Mouse (Mus musculus): ENCODE data around the gene Ascc1. TPM values are rescaled to one million over a fixed set of nuclear protein-coding genes. Genes with fewer than 3 reads are reported as not detected.

The Ascc1 gene
- polyA plus RNA-seq, 1 experiment from 2014 or later: 21.6 TPM

- Histone ChIP-seq H3K4me3 (replicated peaks) (no peak overlapping the region), H3K9me3 (replicated peaks) (no peaks in the 10 kb centered on the region), H3K9ac (no peak overlapping the region), H3K27ac (no peak overlapping the region), H3K4me2 (no peak overlapping the region), H3K4me1 (replicated peaks) (peaks cover 28% of the 10 kb centered on the region), H3K27me3 (peaks cover 28% of the 10 kb centered on the region), H3K36me3 (no peaks in the 10 kb centered on the region)
- WGBS (ENCODE audit: insufficient replicate concordance): 60% methylated on average over 6 of the region's 6 CpGs
- DNase-seq (no peak), ATAC-seq (ENCODE audit: low read depth) (no peak)
Measured at GRCm38 (mm10) chr10:59967309-59967942, 35.2 kb upstream of the Ascc1 start.

GRCm38 (mm10) chr10:59969821-59970449 is 32.7 kb upstream of the Ascc1 start:
- H3K9me3 ChIP-seq (replicated peaks): no peaks in the 10 kb centered on the region
- H3K4me1 ChIP-seq (replicated peaks): peaks cover 43% of the 10 kb centered on the region
- DNase-seq (peak; percentile 60), ATAC-seq (ENCODE audit: low read depth) (peak; percentile 83)
- H3K9ac ChIP-seq: peak overlapping the region; percentile 48; the same call in 1 of the 2 replicates
- H3K27ac ChIP-seq: no peak overlapping the region
- peaks cover 28% of the 10 kb centered on the region for H3K27me3 ChIP-seq
- peak overlapping the region; percentile 59 for H3K4me2 ChIP-seq
- WGBS (ENCODE audit: insufficient replicate concordance): under 1% methylated on average over 25 of the region's 25 CpGs
- peak overlapping the region; percentile 45 for H3K4me3 ChIP-seq (replicated peaks)
- no peaks in the 10 kb centered on the region for H3K36me3 ChIP-seq

GRCm38 (mm10) chr10:59970450-59971062 is 32.0 kb upstream of the Ascc1 start:
- 0 out of 2 replicates have a peak overlapping the region, but pooled peaks have one; percentile 48 for H3K9ac ChIP-seq
- no peak overlapping the region for H3K27ac ChIP-seq
- peaks cover 28% of the 10 kb centered on the region for H3K27me3 ChIP-seq
- no peak for DNase-seq
- H3K36me3 ChIP-seq: no peaks in the 10 kb centered on the region
- H3K4me3 ChIP-seq (replicated peaks): peak overlapping the region; percentile 45
- H3K4me1 ChIP-seq (replicated peaks): peaks cover 45% of the 10 kb centered on the region
- ATAC-seq (ENCODE audit: low read depth): no peak
- H3K9me3 ChIP-seq (replicated peaks): no peaks in the 10 kb centered on the region
- peak overlapping the region; percentile 59 for H3K4me2 ChIP-seq
- 22% methylated on average over 6 of the region's 6 CpGs for WGBS (ENCODE audit: insufficient replicate concordance)

- no peak for ATAC-seq (ENCODE audit: low read depth)
- Histone ChIP-seq H3K4me3 (replicated peaks) (no peak overlapping the region), H3K36me3 (no peaks in the 10 kb centered on the region), H3K4me1 (replicated peaks) (peaks cover 43% of the 10 kb centered on the region), H3K4me2 (no peak overlapping the region), H3K27ac (no peak overlapping the region), H3K9me3 (replicated peaks) (no peaks in the 10 kb centered on the region), H3K27me3 (peaks cover 28% of the 10 kb centered on the region), H3K9ac (no peak overlapping the region)
- 81% methylated on average over 8 of the region's 8 CpGs for WGBS (ENCODE audit: insufficient replicate concordance)
- no peak for DNase-seq
Measured at GRCm38 (mm10) chr10:59971813-59972212, 30.8 kb upstream of the Ascc1 start.

GRCm38 (mm10) chr10:59972534-59972933 is 30.1 kb upstream of the Ascc1 start:
- peaks cover 26% of the 10 kb centered on the region for H3K27me3 ChIP-seq
- WGBS (ENCODE audit: insufficient replicate concordance): 69% methylated on average over 2 of the region's 2 CpGs
- DNase-seq (no peak), ATAC-seq (ENCODE audit: low read depth) (no peak)
- H3K27ac ChIP-seq: no peak overlapping the region
- H3K4me3 ChIP-seq (replicated peaks): no peak overlapping the region
- no peak overlapping the region for H3K9ac ChIP-seq
- H3K36me3 ChIP-seq: no peaks in the 10 kb centered on the region
- H3K4me2 ChIP-seq: no peak overlapping the region
- H3K9me3 ChIP-seq (replicated peaks): no peaks in the 10 kb centered on the region
- peaks cover 43% of the 10 kb centered on the region for H3K4me1 ChIP-seq (replicated peaks)

GRCm38 (mm10) chr10:59972999-59973398 is 29.6 kb upstream of the Ascc1 start:
- Histone ChIP-seq H3K9ac (no peak overlapping the region), H3K27me3 (peaks cover 25% of the 10 kb centered on the region), H3K4me1 (replicated peaks) (peaks cover 47% of the 10 kb centered on the region), H3K27ac (no peak overlapping the region), H3K9me3 (replicated peaks) (no peaks in the 10 kb centered on the region), H3K36me3 (no peaks in the 10 kb centered on the region), H3K4me3 (replicated peaks) (no peak overlapping the region), H3K4me2 (no peak overlapping the region)
- 72% methylated on average over 6 of the region's 6 CpGs for WGBS (ENCODE audit: insufficient replicate concordance)
- DNase-seq (no peak), ATAC-seq (ENCODE audit: low read depth) (no peak)

- Histone ChIP-seq H3K9me3 (replicated peaks) (no peaks in the 10 kb centered on the region), H3K27me3 (peaks cover 25% of the 10 kb centered on the region), H3K27ac (no peak overlapping the region), H3K36me3 (no peaks in the 10 kb centered on the region), H3K4me2 (no peak overlapping the region), H3K4me1 (replicated peaks) (peaks cover 51% of the 10 kb centered on the region), H3K4me3 (replicated peaks) (no peak overlapping the region), H3K9ac (no peak overlapping the region)
- 67% methylated on average over 4 of the region's 4 CpGs for WGBS (ENCODE audit: insufficient replicate concordance)
- no peak for DNase-seq
- ATAC-seq (ENCODE audit: low read depth): no peak
Measured at GRCm38 (mm10) chr10:59973400-59973799, 29.2 kb upstream of the Ascc1 start.

GRCm38 (mm10) chr10:59974191-59974664 is 28.4 kb upstream of the Ascc1 start:
- Histone ChIP-seq H3K4me3 (replicated peaks) (no peak overlapping the region), H3K9ac (no peak overlapping the region), H3K27me3 (peaks cover 25% of the 10 kb centered on the region), H3K4me1 (replicated peaks) (peaks cover 60% of the 10 kb centered on the region), H3K27ac (no peak overlapping the region), H3K36me3 (no peaks in the 10 kb centered on the region), H3K9me3 (replicated peaks) (no peaks in the 10 kb centered on the region), H3K4me2 (no peak overlapping the region)
- no peak for ATAC-seq (ENCODE audit: low read depth)
- WGBS (ENCODE audit: insufficient replicate concordance): 18% methylated on average over 6 of the region's 6 CpGs
- no peak for DNase-seq

- Histone ChIP-seq H3K27me3 (peaks cover 21% of the 10 kb centered on the region), H3K36me3 (no peaks in the 10 kb centered on the region), H3K27ac (peak overlapping the region; percentile 43), H3K4me3 (replicated peaks) (no peak overlapping the region), H3K9ac (no peak overlapping the region), H3K4me1 (replicated peaks) (peaks cover 58% of the 10 kb centered on the region), H3K9me3 (replicated peaks) (no peaks in the 10 kb centered on the region), H3K4me2 (no peak overlapping the region)
- DNase-seq (no peak), ATAC-seq (ENCODE audit: low read depth) (no peak)
- 33% methylated on average over 3 of the region's 3 CpGs for WGBS (ENCODE audit: insufficient replicate concordance)
Measured at GRCm38 (mm10) chr10:59974786-59975185, 27.8 kb upstream of the Ascc1 start.

- Histone ChIP-seq H3K36me3 (no peaks in the 10 kb centered on the region), H3K4me1 (replicated peaks) (peaks cover 62% of the 10 kb centered on the region), H3K4me3 (replicated peaks) (no peak overlapping the region), H3K27me3 (peaks cover under 1% of the 10 kb centered on the region; the same call in 1 of the 2 replicates), H3K9me3 (replicated peaks) (no peaks in the 10 kb centered on the region), H3K9ac (no peak overlapping the region), H3K27ac (no peak overlapping the region), H3K4me2 (no peak overlapping the region)
- DNase-seq (no peak), ATAC-seq (ENCODE audit: low read depth) (no peak)
- whole genome bisulfite sequencing (ENCODE audit: insufficient replicate concordance): 70% methylated on average over 2 of the region's 4 CpGs
Measured at GRCm38 (mm10) chr10:59977141-59977540, 25.5 kb upstream of the Ascc1 start.

- WGBS (ENCODE audit: insufficient replicate concordance): 63% methylated on average over 5 of the region's 5 CpGs
- peaks cover 66% of the 10 kb centered on the region for H3K4me1 ChIP-seq (replicated peaks)
- H3K36me3 ChIP-seq: no peaks in the 10 kb centered on the region
- no peak overlapping the region for H3K9ac ChIP-seq
- ATAC-seq (ENCODE audit: low read depth) (no peak), DNase-seq (no peak)
- no peaks in the 10 kb centered on the region for H3K9me3 ChIP-seq (replicated peaks)
- H3K4me3 ChIP-seq (replicated peaks): no peak overlapping the region
- H3K27me3 ChIP-seq: no peaks in the 10 kb centered on the region
- no peak overlapping the region for H3K27ac ChIP-seq
- no peak overlapping the region for H3K4me2 ChIP-seq
Measured at GRCm38 (mm10) chr10:59977715-59978343, 24.8 kb upstream of the Ascc1 start.

Measured in liver, embryonic 13.5 days (tissue).